Mouse (Mus musculus) right cerebral cortex, postnatal 25 days (tissue): Measurements from ENCODE around the gene Atad2b.
"Not testable (repeated sequence)": the region's sequence is repeated elsewhere in the genome, so short reads cannot be mapped to it uniquely, and the experiment has no call there.

Experiments used
- DNase-seq: peaks from one replicate; pipeline ENCODE4 v3.0.0; 2022

The Atad2b gene

GRCm38 (mm10) chr12:4916994-4917804 is at the start of gene Atad2b:
TSS of gene Atad2b (plus strand) at chr12:4917353.
- peak; percentile 99 for DNase-seq

DNA sequence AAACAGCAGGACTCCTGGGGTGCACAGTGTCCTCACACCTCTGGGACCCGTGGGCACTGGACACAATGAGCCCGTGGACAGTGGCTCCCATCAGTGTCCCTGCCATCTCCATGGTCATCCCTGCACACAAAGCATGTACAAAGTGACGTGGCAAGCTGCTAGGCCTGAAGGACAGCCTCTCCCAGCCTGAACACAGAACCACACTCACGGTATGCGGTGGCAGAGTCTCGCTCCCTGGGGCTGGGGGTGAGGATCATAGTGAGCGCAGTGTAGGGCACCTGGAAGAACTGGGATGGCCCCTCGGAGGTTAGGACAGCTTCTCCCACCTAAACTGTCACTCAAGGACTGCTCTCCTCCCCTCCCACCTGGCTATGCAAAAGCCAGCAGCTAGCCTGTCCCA is 48.2 kb upstream of the Atad2b start:
- no peak for DNase-seq

DNA sequence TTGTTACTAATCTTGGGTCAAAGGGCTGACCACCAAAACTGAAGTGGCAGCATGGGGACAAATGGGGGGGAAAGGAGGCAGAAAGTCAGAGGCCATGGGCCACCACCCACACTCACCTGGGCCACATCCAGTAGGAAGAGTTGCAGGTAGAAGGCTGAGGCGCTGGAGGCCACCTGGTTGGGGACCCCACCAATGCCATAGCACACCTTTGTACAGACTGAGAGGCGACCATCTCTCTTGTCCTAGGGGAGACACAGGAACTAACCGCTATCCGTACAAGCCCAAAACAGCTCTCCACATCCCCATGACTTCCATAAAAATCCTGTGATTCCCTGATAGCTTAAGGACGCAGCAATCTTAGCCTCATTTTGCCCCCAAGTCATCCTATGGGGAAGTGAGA is 45.9 kb upstream of the Atad2b start:
- DNase-seq: no peak

GRCm38 (mm10) chr12:4872273-4872672 is 44.9 kb upstream of the Atad2b start:
- DNase-seq: no peak

DNA sequence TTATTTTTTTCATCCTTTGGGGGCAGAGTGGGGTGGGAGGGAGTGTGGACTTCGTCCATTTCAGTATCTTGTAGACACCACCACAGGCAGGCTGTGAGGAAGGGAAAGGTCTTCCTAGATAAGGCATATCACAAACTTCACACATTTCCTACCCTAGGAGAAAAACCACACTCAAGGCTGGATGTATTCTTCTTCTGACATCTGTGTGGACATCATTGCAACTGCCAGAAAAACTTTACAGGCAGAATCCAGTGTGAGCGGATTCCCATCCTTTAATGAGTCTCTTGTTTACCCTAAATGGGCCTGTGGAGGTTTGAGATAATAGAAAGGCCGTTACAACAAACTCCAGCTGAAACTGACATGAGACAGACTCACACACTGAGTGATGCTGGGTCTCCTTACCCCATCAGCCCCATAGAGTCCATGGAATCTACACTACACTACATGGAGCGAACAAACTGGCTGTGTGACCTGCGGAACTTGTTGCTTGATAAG is 44.1 kb upstream of the Atad2b start:
- DNase-seq: no peak

- DNase-seq: no peak
Observed at GRCm38 (mm10) chr12:4873531-4873930, 43.6 kb upstream of the Atad2b start.

- peak; percentile 33 for DNase-seq
Observed at GRCm38 (mm10) chr12:4874161-4874927, 42.8 kb upstream of the Atad2b start, which contains the start of gene Mfsd2b. TSS of gene Mfsd2b (minus strand) at chr12:4874359.

DNA sequence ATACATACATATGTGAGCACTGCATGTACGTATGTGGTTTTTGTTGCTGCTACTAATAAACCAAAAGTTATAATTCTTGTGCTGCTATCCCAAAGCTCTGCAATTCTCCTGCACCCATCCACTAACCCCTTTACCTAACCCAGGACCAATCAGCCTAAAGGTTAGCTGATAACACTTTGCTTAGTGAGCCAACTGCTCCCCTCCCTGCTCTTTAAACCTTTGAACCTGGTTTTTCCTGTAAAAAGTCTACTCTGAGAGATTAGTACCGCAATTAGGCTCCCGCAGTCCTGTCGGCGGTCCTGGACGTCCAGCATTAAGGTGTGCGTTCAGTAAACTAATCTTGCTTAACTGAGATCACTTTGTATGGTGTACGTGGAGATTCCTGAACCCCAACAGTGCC is 41.5 kb upstream of the Atad2b start:
- no peak for DNase-seq

GRCm38 (mm10) chr12:4878296-4878783 is 38.8 kb upstream of the Atad2b start:
- DNase-seq: no peak

DNA sequence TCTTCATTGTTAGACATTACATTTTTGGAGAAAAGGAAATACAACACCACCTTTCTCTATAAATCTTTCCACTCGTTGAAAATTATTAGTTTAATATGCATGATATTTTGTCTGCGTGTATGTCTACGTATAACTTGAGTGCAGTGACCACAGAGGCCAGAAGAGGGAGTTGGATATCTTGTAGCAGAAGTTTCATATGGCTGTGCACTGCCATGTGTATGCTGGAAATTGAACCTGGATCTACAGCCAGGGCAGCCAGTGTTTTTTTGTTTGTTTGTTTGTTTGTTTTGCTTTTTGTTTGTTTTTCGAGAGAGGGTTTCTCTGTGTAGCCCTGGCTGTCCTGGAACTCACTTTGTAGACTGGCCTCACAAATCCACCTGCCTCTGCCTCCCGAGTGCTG is 38.1 kb upstream of the Atad2b start:
- no peak for DNase-seq

DNA sequence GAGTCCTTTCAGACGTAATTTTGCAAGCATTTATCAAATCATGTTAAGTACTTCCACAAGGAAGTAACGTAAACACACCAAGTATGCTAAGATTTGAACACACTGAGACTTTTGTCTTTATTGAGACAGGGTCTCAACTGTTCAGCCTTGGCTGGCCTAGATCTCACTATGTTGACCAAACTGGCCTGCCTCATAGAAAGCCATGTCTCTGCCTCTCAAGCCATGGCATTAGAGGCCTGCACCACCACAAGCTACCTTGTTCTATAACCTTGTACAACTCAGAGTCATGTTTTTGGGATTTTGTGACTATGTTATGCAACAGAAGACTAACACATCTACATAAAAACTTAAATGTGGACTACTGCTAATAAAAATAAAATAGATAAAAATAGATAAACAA is 35.1 kb upstream of the Atad2b start:
- no peak for DNase-seq

GRCm38 (mm10) chr12:4885062-4885461 is 32.1 kb upstream of the Atad2b start:
- no peak for DNase-seq

- not testable (repeated sequence) for DNase-seq
Observed at GRCm38 (mm10) chr12:4886581-4886980, 30.6 kb upstream of the Atad2b start.

DNA sequence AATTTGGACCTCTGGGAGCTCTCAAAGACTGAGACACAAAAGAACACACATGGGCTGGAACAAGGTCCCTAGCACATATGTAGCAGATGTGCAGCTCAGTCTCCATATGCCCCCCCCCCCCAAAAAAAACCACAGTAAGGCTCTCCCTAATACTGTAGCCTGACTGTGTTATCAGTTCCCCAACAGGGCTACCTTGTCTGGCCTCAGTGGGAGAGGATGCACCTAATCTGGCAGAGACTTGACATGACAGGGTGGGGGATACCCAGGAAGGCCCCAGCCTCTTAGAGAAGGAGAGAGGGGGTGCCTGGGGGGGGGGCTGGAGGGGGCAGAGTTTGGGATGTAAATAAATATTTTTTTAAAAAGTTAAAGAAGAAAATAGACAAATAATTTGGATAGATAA is 28.4 kb upstream of the Atad2b start:
- no peak for DNase-seq

GRCm38 (mm10) chr12:4889251-4889650 is 27.9 kb upstream of the Atad2b start:
- DNase-seq: no peak

DNA sequence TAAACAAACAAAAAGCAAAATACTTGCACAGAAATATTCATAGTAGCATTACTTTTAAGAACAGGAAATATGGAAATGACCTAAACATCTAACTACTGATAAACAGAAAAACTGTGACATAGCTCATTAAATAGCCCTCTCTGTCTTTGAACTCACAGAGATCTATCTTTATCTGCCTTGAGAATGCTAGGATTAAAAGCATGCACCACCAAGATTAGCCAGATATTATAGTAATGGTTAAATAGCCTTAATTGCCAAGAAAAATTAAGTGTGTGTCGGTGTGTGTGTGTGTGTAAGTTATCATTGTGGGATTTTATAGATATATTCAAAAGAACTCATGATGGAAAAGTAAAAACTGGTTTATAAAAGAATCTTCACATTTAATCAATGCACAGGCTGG is 27.3 kb upstream of the Atad2b start:
- no peak for DNase-seq

DNA sequence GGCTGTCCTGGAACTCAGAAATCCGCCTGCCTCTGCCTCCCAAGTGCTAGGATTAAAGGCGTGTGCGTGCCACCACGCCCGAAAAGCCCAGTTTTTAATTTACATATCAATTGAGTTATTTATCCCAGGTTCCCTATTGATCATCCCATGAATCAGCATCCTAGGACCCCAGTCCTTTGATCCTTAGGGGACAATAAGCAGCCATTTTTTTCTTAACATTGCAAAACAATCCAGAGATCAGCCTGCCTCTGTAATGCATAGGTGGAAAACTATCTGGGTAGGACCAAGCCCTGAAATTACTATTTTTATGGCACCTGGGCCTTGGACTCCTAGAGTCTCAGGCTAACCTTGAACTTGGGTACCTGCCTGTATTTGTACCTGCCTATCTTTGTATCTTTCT is 19.1 kb upstream of the Atad2b start:
- DNase-seq: no peak

- DNase-seq: no peak
Observed at GRCm38 (mm10) chr12:4905946-4906345, 11.2 kb upstream of the Atad2b start.

DNA sequence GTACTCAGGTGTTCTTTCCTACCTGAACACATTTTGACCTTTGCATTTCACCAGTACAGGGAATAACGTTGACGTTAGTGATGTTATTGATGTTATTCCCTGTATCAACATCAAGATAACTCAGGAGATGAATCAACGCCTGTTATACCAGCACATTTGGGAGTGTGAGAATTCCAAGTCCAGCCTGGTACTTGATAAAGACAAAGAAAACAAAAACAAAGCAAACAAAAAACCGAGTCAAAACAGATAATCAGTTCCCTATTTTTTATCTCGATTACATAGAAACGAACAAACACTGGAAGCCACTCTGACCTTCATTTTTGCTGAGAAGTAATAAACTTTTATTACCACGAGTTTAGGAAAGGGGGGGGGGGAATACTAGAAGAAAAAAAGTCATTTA is 10.7 kb upstream of the Atad2b start:
- DNase-seq: no peak

GRCm38 (mm10) chr12:4906951-4907906 is 9.9 kb upstream of the Atad2b start, which contains the start of gene Ubxn2a:
TSS of gene Ubxn2a (minus strand) at chr12:4907705.
- peak; percentile 94 for DNase-seq

- no peak for DNase-seq
Observed at GRCm38 (mm10) chr12:4908391-4908790, 8.8 kb upstream of the Atad2b start.

- not testable (repeated sequence) for DNase-seq
Observed at GRCm38 (mm10) chr12:4910496-4910895, 6.7 kb upstream of the Atad2b start.

DNA sequence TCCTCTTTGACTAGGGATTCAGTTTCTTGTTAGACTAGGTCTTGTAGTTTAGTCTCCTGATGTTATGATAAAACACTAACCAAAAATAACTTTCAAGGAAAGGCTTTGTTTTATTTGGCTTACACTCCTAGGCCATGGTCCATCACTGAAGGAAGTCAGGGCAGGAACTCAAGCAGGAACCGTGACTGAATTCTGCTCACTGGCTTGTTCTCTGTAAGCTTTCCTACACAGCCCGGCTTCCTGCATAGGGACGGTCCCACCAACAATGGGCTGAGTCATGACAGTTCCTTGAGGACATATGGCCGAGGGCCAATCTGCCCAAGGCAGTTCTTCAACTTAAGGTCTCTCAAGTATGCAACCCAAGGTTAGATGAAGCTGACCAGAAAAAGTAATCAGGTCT is 5.4 kb upstream of the Atad2b start:
- no peak for DNase-seq
